Mouse (Mus musculus): ENCODE data around the gene Glmn. TPM values are rescaled to one million over a fixed set of nuclear protein-coding genes. Genes with fewer than 3 reads are reported as not detected.

Gene Glmn
- polyA plus RNA-seq, 1 experiment from 2014 or later, result 34.7 TPM

- no peaks in the 10 kb centered on the region for H3K4me1 ChIP-seq (replicated peaks; ENCODE audit: control insufficient read depth, insufficient read depth, low read length)
- H3K4me2 ChIP-seq (replicated peaks; ENCODE audit: low read depth, low read length), result no peak overlapping the region
- H3K9ac ChIP-seq (ENCODE audit: low read depth, low read length), result no peak overlapping the region
- ATAC-seq (ENCODE audit: low FRiP score), result no peak
- no peaks in the 10 kb centered on the region for H3K27me3 ChIP-seq (ENCODE audit: control insufficient read depth, insufficient read depth, low read length)
- H3K4me3 ChIP-seq (ENCODE audit: low read depth, low read length), result no peak overlapping the region
- 73% methylated on average over 2 of the region's 2 CpGs for WGBS
- H3K27ac ChIP-seq (ENCODE audit: low read depth, low read length), result no peak overlapping the region
- H3K9me3 ChIP-seq (ENCODE audit: control insufficient read depth, low read length), result no peaks in the 10 kb centered on the region
- no peaks in the 10 kb centered on the region for H3K36me3 ChIP-seq (ENCODE audit: control insufficient read depth, insufficient read depth, low read length)
- no peak for DNase-seq (ENCODE audit: low spot score)
These were observed 64.1 kb downstream of the Glmn start for GRCm38 (mm10) chr5:107533590-107533989.

- no peak for DNase-seq (ENCODE audit: low spot score)
- no peaks in the 10 kb centered on the region for H3K27me3 ChIP-seq (ENCODE audit: control insufficient read depth, insufficient read depth, low read length)
- H3K27ac ChIP-seq (ENCODE audit: low read depth, low read length), result no peak overlapping the region
- no peak overlapping the region for H3K4me3 ChIP-seq (ENCODE audit: low read depth, low read length)
- H3K36me3 ChIP-seq (ENCODE audit: control insufficient read depth, insufficient read depth, low read length), result no peaks in the 10 kb centered on the region
- H3K4me1 ChIP-seq (replicated peaks; ENCODE audit: control insufficient read depth, insufficient read depth, low read length), result no peaks in the 10 kb centered on the region
- H3K4me2 ChIP-seq (replicated peaks; ENCODE audit: low read depth, low read length), result no peak overlapping the region
- no peaks in the 10 kb centered on the region for H3K9me3 ChIP-seq (ENCODE audit: control insufficient read depth, low read length)
- WGBS, result 92% methylated on average over 3 of the region's 3 CpGs
- no peak for ATAC-seq (ENCODE audit: low FRiP score)
- no peak overlapping the region for H3K9ac ChIP-seq (ENCODE audit: low read depth, low read length)
These were observed 68.8 kb downstream of the Glmn start for GRCm38 (mm10) chr5:107528856-107529255.

DNA sequence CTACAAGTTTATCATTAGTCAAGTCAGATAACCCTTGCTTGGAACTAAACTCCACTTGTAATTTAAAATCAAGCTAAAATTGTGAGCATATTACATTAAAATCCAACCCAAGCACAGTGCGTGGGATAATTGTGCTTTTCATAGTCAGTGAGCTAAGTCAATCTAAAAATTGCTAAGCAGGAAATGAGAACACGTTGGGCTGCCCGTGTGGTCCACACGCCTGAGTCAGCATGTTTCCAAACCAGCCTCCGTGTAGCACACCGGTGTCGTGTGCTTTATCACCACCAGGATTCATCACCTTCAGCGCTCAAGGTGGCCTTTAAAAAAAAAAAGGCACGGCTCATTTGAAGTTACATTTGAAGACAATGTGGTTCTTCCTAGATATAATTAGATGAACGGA lies 73.4 kb downstream of the Glmn start:
- Histone ChIP-seq H3K4me2 (replicated peaks; ENCODE audit: low read depth, low read length) (no peak overlapping the region), H3K9ac (ENCODE audit: low read depth, low read length) (no peak overlapping the region), H3K9me3 (ENCODE audit: control insufficient read depth, low read length) (no peaks in the 10 kb centered on the region), H3K27ac (ENCODE audit: low read depth, low read length) (no peak overlapping the region), H3K27me3 (ENCODE audit: control insufficient read depth, insufficient read depth, low read length) (no peaks in the 10 kb centered on the region), H3K36me3 (ENCODE audit: control insufficient read depth, insufficient read depth, low read length) (no peaks in the 10 kb centered on the region), H3K4me3 (ENCODE audit: low read depth, low read length) (no peak overlapping the region), H3K4me1 (replicated peaks; ENCODE audit: control insufficient read depth, insufficient read depth, low read length) (no peaks in the 10 kb centered on the region)
- no peak for ATAC-seq (ENCODE audit: low FRiP score)
- WGBS, result 88% methylated on average over 10 of the region's 10 CpGs
- DNase-seq (ENCODE audit: low spot score), result no peak

DNA sequence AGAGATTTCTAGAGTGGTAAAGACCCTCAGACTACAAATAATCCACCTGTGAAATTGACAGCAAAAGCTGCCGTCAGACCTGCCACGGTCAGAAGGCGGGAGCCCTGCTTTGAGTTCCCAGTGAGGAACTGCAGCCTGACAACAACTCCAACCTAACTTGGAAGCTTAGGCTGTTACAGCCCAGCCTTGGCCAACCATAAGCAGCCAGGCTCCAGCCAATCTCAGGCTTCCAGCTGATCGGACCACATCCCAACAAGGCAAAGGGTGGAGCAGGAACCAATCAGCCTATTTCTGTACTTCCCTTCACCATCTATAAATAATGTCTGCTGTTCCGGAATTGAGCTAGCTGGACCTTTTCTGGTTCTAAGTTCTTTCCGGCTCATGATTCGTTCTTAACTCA lies 75.8 kb downstream of the Glmn start:
- Histone ChIP-seq H3K27me3 (ENCODE audit: control insufficient read depth, insufficient read depth, low read length) (no peaks in the 10 kb centered on the region), H3K4me2 (replicated peaks; ENCODE audit: low read depth, low read length) (no peak overlapping the region), H3K4me1 (replicated peaks; ENCODE audit: control insufficient read depth, insufficient read depth, low read length) (no peaks in the 10 kb centered on the region), H3K27ac (ENCODE audit: low read depth, low read length) (no peak overlapping the region), H3K36me3 (ENCODE audit: control insufficient read depth, insufficient read depth, low read length) (no peaks in the 10 kb centered on the region), H3K9ac (ENCODE audit: low read depth, low read length) (no peak overlapping the region), H3K9me3 (ENCODE audit: control insufficient read depth, low read length) (no peaks in the 10 kb centered on the region), H3K4me3 (ENCODE audit: low read depth, low read length) (no peak overlapping the region)
- DNase-seq (ENCODE audit: low spot score) (no peak), ATAC-seq (ENCODE audit: low FRiP score) (no peak)
- WGBS, result 89% methylated on average over 7 of the region's 7 CpGs

- Histone ChIP-seq H3K36me3 (ENCODE audit: control insufficient read depth, insufficient read depth, low read length) (no peaks in the 10 kb centered on the region), H3K4me1 (replicated peaks; ENCODE audit: control insufficient read depth, insufficient read depth, low read length) (no peaks in the 10 kb centered on the region), H3K9ac (ENCODE audit: low read depth, low read length) (no peak overlapping the region), H3K27ac (ENCODE audit: low read depth, low read length) (no peak overlapping the region), H3K4me2 (replicated peaks; ENCODE audit: low read depth, low read length) (no peak overlapping the region), H3K4me3 (ENCODE audit: low read depth, low read length) (no peak overlapping the region), H3K27me3 (ENCODE audit: control insufficient read depth, insufficient read depth, low read length) (no peaks in the 10 kb centered on the region), H3K9me3 (ENCODE audit: control insufficient read depth, low read length) (no peaks in the 10 kb centered on the region)
- DNase-seq (ENCODE audit: low spot score), result no peak
- no peak for ATAC-seq (ENCODE audit: low FRiP score)
- WGBS, result 89% methylated on average over 6 of the region's 6 CpGs
These were observed 76.3 kb downstream of the Glmn start for GRCm38 (mm10) chr5:107521386-107521785.

DNA sequence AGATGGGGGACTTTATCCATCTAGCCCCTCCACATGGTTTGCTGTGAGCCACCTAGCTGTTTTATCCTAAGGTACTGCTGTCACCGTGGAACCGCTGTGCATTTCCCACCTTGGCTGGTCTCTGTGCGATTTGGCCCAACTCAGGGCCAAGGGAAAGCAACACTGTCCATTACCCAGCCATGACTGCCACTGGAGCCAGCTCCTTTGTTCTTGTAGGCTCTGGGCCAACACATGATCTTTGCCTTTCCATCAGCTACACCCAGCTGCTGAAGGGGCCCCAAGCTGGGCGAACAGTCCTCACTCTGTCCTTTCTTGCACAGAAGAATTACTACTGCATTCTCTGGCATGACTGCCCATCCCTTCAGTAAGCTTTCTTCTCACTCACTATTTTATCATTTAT lies 79.1 kb downstream of the Glmn start:
- no peaks in the 10 kb centered on the region for H3K4me1 ChIP-seq (replicated peaks; ENCODE audit: control insufficient read depth, insufficient read depth, low read length)
- no peaks in the 10 kb centered on the region for H3K27me3 ChIP-seq (ENCODE audit: control insufficient read depth, insufficient read depth, low read length)
- 89% methylated on average over 4 of the region's 4 CpGs for WGBS
- no peak overlapping the region for H3K4me3 ChIP-seq (ENCODE audit: low read depth, low read length)
- ATAC-seq (ENCODE audit: low FRiP score) (no peak), DNase-seq (ENCODE audit: low spot score) (no peak)
- H3K36me3 ChIP-seq (ENCODE audit: control insufficient read depth, insufficient read depth, low read length), result no peaks in the 10 kb centered on the region
- H3K4me2 ChIP-seq (replicated peaks; ENCODE audit: low read depth, low read length), result no peak overlapping the region
- H3K9ac ChIP-seq (ENCODE audit: low read depth, low read length), result no peak overlapping the region
- no peaks in the 10 kb centered on the region for H3K9me3 ChIP-seq (ENCODE audit: control insufficient read depth, low read length)
- no peak overlapping the region for H3K27ac ChIP-seq (ENCODE audit: low read depth, low read length)

GRCm38 (mm10) chr5:107516087-107516486 lies 81.6 kb downstream of the Glmn start:
- H3K4me3 ChIP-seq (ENCODE audit: low read depth, low read length), result no peak overlapping the region
- no peaks in the 10 kb centered on the region for H3K9me3 ChIP-seq (ENCODE audit: control insufficient read depth, low read length)
- DNase-seq (ENCODE audit: low spot score), result no peak
- WGBS, result 93% methylated on average over 1 of the region's 1 CpGs
- ATAC-seq (ENCODE audit: low FRiP score), result no peak
- no peaks in the 10 kb centered on the region for H3K27me3 ChIP-seq (ENCODE audit: control insufficient read depth, insufficient read depth, low read length)
- H3K9ac ChIP-seq (ENCODE audit: low read depth, low read length), result no peak overlapping the region
- H3K4me1 ChIP-seq (replicated peaks; ENCODE audit: control insufficient read depth, insufficient read depth, low read length), result no peaks in the 10 kb centered on the region
- H3K36me3 ChIP-seq (ENCODE audit: control insufficient read depth, insufficient read depth, low read length), result no peaks in the 10 kb centered on the region
- no peak overlapping the region for H3K27ac ChIP-seq (ENCODE audit: low read depth, low read length)
- no peak overlapping the region for H3K4me2 ChIP-seq (replicated peaks; ENCODE audit: low read depth, low read length)

- H3K4me1 ChIP-seq (replicated peaks; ENCODE audit: control insufficient read depth, insufficient read depth, low read length), result no peaks in the 10 kb centered on the region
- H3K9me3 ChIP-seq (ENCODE audit: control insufficient read depth, low read length), result no peaks in the 10 kb centered on the region
- H3K36me3 ChIP-seq (ENCODE audit: control insufficient read depth, insufficient read depth, low read length), result no peaks in the 10 kb centered on the region
- WGBS, result 94% methylated on average over 3 of the region's 3 CpGs
- H3K9ac ChIP-seq (ENCODE audit: low read depth, low read length), result no peak overlapping the region
- H3K27me3 ChIP-seq (ENCODE audit: control insufficient read depth, insufficient read depth, low read length), result no peaks in the 10 kb centered on the region
- H3K4me3 ChIP-seq (ENCODE audit: low read depth, low read length), result no peak overlapping the region
- no peak overlapping the region for H3K27ac ChIP-seq (ENCODE audit: low read depth, low read length)
- no peak overlapping the region for H3K4me2 ChIP-seq (replicated peaks; ENCODE audit: low read depth, low read length)
- DNase-seq (ENCODE audit: low spot score) (no peak), ATAC-seq (ENCODE audit: low FRiP score) (no peak)
These were observed 82.2 kb downstream of the Glmn start for GRCm38 (mm10) chr5:107515453-107515852.

GRCm38 (mm10) chr5:107513583-107513982 lies 84.1 kb downstream of the Glmn start:
- WGBS, result 57% methylated on average over 7 of the region's 7 CpGs
- Histone ChIP-seq H3K4me2 (replicated peaks; ENCODE audit: low read depth, low read length) (no peak overlapping the region), H3K36me3 (ENCODE audit: control insufficient read depth, insufficient read depth, low read length) (no peaks in the 10 kb centered on the region), H3K27ac (ENCODE audit: low read depth, low read length) (no peak overlapping the region), H3K9me3 (ENCODE audit: control insufficient read depth, low read length) (no peaks in the 10 kb centered on the region), H3K27me3 (ENCODE audit: control insufficient read depth, insufficient read depth, low read length) (no peaks in the 10 kb centered on the region), H3K4me1 (replicated peaks; ENCODE audit: control insufficient read depth, insufficient read depth, low read length) (no peaks in the 10 kb centered on the region), H3K4me3 (ENCODE audit: low read depth, low read length) (no peak overlapping the region), H3K9ac (ENCODE audit: low read depth, low read length) (no peak overlapping the region)
- DNase-seq (ENCODE audit: low spot score) (peak; percentile 65), ATAC-seq (ENCODE audit: low FRiP score) (0 out of 2 replicates have a peak, but pooled peaks have one; percentile 19)

All from hindbrain, embryonic 11.5 days (tissue).